Mouse (Mus musculus) liver, embryonic 14.5 days (tissue): Measurements from ENCODE around the gene Grik3.

Experiments
- CTCF ChIP-seq: IDR thresholded peaks from 2 replicates; pipeline ENCODE4 v1.5.1; 2016; ENCODE audit warnings: antibody characterized with exemption, low read depth, control low read depth
- EP300 ChIP-seq: IDR thresholded peaks from 2 replicates; pipeline ENCODE4 v1.6.1; 2016; ENCODE audit warnings: antibody characterized with exemption, low read depth

DNA sequence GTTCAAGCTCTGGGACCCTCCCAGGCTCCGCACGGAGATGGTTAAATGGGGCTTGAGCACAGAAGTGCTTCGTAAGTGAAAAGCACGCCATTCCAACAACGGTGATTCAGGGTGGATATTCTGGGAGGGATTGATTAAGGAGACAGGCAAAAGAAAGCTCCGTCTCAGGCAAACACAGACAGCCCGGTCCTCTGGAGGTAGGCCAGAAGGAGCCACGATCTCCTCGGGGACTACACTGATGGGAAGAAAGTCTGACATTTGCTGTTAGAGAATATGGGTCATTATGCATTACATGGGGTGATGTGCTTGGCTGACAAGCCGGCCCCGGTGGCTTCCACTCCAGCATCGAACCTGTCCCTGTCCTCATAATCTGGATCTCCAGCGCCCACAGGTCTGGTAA, 146.9 kb downstream of the Grik3 start:
- TF ChIP-seq CTCF (no peak), EP300 (no peak)
